Mouse (Mus musculus): ENCODE measurements at regions not wholly inside any gene's neighbourhood (a gene's known extent, or its start where the extent isn't known, plus 50 kb on each side); places are given as distances from the start of the nearest gene placed in this dataset.

DNA sequence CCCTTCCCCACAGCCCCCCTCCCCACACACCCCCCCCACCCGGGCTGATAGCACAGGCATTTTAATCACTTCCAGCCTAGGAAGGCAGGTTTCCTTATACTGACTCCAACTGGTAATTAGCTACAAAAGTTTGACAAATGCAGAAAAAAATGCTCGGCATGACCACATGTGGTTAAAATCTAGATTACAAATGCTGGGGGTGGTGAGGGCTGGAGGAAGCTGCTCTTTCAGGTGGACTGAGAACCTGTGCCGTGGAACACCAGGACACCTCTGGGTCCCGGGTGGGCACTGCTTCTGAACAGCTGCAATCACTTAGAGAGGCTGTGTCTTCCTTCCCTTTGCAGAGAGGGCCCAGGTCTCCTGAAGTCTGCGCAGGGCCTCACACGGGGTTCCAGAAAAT, 358.7 kb downstream of the Nuak1 start:
- WGBS, result 51% methylated on average over 6 of the region's 6 CpGs
- Histone ChIP-seq H3K4me1 (ENCODE audit: control insufficient read depth, insufficient read depth, low read length) (no peaks in the 10 kb centered on the region; the same call in 1 of the 2 replicates), H3K4me3 (replicated peaks; ENCODE audit: control insufficient read depth, low read depth, low read length) (no peak overlapping the region), H3K27ac (ENCODE audit: control insufficient read depth, insufficient read depth, low read depth, low read length, poor library complexity) (no peak overlapping the region)
- TF ChIP-seq CTCF (IDR thresholded peaks at IDR 0.05; ENCODE audit: control insufficient read depth, insufficient read depth, low read length), result no peak

DNA sequence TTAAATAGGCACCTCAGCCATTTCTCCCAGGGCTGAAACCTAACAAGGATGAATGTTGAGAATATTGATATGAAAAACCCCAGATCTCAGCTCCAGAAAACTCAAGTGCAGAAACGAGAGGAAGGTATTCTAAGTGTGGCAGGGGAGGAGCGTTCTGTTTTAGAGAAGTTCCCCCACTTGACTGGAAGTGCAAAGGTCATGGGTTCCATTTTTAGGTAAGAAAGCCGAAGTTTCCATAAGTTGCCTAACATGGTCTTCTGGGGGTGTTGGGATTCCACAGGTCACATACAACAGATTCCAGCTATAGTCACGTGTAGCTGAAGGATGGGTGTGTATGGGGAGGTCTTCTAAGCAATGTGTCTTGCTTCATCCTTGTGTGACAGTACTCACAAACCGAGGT, 352.9 kb downstream of the Nuak1 start:
- Histone ChIP-seq H3K4me1 (ENCODE audit: control insufficient read depth, insufficient read depth, low read length) (peaks cover 3% of the 10 kb centered on the region; the same call in 1 of the 2 replicates), H3K27ac (ENCODE audit: control insufficient read depth, insufficient read depth, low read depth, low read length, poor library complexity) (no peak overlapping the region), H3K4me3 (replicated peaks; ENCODE audit: control insufficient read depth, low read depth, low read length) (no peak overlapping the region)
- 37% methylated on average over 5 of the region's 5 CpGs for WGBS
- TF ChIP-seq POLR2A (IDR thresholded peaks at IDR 0.05; ENCODE audit: borderline replicate concordance, control insufficient read depth, low read depth, low read length) (no peak), CTCF (IDR thresholded peaks at IDR 0.05; ENCODE audit: control insufficient read depth, insufficient read depth, low read length) (no peak)

DNA sequence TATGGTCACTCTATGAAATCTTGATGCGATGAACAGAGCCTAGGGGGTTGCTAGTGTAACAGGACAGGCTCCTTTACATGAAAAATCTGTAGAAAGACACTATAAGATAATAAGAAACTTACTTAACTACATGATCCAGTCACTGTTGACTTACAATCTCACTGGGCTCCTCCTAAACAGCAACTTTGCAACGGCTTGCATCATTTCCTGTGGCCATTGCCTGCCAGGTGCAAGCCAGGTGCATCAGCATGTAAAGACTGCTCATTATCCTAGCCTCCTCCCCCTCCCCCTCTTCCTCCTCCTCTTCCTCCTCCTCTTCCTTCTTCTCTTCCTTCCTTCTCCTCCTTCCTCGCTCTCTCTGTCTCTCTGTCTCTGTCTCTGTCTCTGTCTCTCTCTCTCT, 352.5 kb downstream of the Nuak1 start:
- H3K4me3 ChIP-seq (replicated peaks; ENCODE audit: control insufficient read depth, low read depth, low read length), result no peak overlapping the region
- no peak overlapping the region for H3K27ac ChIP-seq (ENCODE audit: control insufficient read depth, insufficient read depth, low read depth, low read length, poor library complexity)
- H3K4me1 ChIP-seq (ENCODE audit: control insufficient read depth, insufficient read depth, low read length), result peaks cover 3% of the 10 kb centered on the region; the same call in 1 of the 2 replicates
- TF ChIP-seq POLR2A (IDR thresholded peaks at IDR 0.05; ENCODE audit: borderline replicate concordance, control insufficient read depth, low read depth, low read length) (no peak), CTCF (IDR thresholded peaks at IDR 0.05; ENCODE audit: control insufficient read depth, insufficient read depth, low read length) (no peak)
- 72% methylated on average over 3 of the region's 3 CpGs for WGBS

DNA sequence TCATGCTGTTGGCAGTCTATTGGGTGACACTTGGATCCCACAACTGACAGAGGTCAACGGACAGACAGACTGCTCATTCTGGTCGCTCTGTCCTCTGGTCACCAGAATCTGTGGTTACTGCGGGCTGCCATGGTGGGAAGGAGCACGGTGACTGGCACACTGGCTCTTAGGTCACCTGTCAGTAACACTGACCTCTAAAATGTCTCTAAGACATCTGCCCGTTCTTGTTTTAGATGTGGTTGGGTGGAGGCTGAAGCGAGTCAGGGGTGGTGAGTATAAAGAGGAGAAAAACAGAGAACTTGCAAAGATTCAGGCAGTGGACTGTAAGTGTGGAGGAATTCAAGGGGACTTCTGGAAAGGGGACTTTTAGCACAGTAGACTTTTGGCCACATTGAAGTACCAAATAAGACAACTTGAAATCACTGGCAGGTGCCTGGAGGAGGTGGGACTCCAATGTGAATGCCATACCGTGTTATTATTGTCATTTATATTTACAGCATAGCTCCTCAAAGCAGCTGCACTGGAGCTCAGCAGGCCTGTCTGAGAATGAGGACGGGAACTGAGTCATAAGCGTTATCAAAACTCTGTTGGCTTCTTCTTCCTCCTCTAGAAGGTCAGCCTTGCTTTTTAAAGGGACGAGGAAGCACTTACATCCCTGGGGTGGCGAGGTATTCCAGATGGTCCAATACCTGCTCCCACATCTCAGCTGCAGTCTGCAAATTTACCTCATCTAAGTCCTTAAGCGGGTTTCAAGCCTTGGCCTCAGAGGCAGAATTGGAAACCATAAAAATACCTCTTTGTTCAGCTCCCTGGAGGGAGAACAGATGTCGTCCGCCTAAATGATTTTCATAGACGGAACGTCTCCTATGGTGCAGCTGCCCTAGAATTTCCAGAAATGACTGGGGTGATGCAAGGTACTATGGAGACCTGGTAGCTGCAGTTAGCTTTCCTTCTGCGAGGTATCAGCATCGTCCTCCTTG, 351.3 kb downstream of the Nuak1 start:
- H3K4me3 ChIP-seq (replicated peaks; ENCODE audit: control insufficient read depth, low read depth, low read length), result no peak overlapping the region
- WGBS, result 76% methylated on average over 18 of the region's 18 CpGs
- no peak overlapping the region for H3K27ac ChIP-seq (ENCODE audit: control insufficient read depth, insufficient read depth, low read depth, low read length, poor library complexity)
- peaks cover 3% of the 10 kb centered on the region; the same call in 1 of the 2 replicates for H3K4me1 ChIP-seq (ENCODE audit: control insufficient read depth, insufficient read depth, low read length)
- TF ChIP-seq CTCF (IDR thresholded peaks at IDR 0.05; ENCODE audit: control insufficient read depth, insufficient read depth, low read length), result no peak
- no peak for TF ChIP-seq POLR2A (IDR thresholded peaks at IDR 0.05; ENCODE audit: borderline replicate concordance, control insufficient read depth, low read depth, low read length)

DNA sequence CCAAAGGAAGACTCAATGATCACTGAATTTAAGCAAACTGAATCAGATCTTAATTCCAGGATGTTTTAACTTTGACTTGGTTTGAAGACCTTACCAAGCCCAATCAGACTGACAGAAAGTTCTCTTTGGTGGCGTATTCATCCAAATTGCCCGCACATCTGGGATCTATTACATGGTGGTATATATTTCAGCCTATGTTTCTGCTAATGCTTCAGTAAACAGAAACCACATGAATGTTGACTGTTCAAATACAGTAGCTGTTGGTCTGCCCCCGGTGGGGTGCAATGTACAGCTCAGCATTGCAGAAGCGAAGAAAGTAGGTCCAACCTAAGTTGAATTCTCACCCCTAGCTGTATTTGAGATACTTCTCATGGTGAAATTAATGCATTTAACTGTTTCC, 346.5 kb downstream of the Nuak1 start:
- H3K4me1 ChIP-seq (ENCODE audit: control insufficient read depth, insufficient read depth, low read length), result no peaks in the 10 kb centered on the region
- WGBS, result 83% methylated on average over 4 of the region's 4 CpGs
- H3K4me3 ChIP-seq (replicated peaks; ENCODE audit: control insufficient read depth, low read depth, low read length), result no peak overlapping the region
- no peak for TF ChIP-seq CTCF (IDR thresholded peaks at IDR 0.05; ENCODE audit: control insufficient read depth, insufficient read depth, low read length)
- TF ChIP-seq POLR2A (IDR thresholded peaks at IDR 0.05; ENCODE audit: borderline replicate concordance, control insufficient read depth, low read depth, low read length), result no peak
- H3K27ac ChIP-seq (ENCODE audit: control insufficient read depth, insufficient read depth, low read depth, low read length, poor library complexity), result no peak overlapping the region

DNA sequence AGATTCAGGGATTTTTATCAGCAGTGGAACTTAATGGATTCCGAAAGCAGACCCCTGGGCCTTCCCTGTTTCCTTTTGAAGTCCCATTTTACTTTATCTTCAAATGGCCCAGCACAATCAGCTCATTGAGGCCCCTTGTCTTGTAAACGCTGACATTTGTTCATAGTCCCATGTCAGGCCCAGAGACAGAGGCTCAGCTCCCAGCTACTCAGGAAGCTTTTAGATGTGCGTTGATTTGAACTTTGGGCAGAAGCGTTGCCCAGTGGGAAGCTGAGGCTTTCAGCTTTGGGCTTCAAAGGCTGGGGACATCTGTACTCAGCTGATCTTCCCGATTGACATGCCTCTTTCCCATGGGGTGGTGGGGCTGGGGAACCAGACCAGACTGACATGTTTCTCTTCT, 343.2 kb downstream of the Nuak1 start:
- TF ChIP-seq POLR2A (IDR thresholded peaks at IDR 0.05; ENCODE audit: borderline replicate concordance, control insufficient read depth, low read depth, low read length) (no peak), CTCF (IDR thresholded peaks at IDR 0.05; ENCODE audit: control insufficient read depth, insufficient read depth, low read length) (no peak)
- WGBS, result 67% methylated on average over 5 of the region's 5 CpGs
- H3K4me1 ChIP-seq (ENCODE audit: control insufficient read depth, insufficient read depth, low read length), result no peaks in the 10 kb centered on the region
- no peak overlapping the region for H3K4me3 ChIP-seq (replicated peaks; ENCODE audit: control insufficient read depth, low read depth, low read length)
- no peak overlapping the region for H3K27ac ChIP-seq (ENCODE audit: control insufficient read depth, insufficient read depth, low read depth, low read length, poor library complexity)

DNA sequence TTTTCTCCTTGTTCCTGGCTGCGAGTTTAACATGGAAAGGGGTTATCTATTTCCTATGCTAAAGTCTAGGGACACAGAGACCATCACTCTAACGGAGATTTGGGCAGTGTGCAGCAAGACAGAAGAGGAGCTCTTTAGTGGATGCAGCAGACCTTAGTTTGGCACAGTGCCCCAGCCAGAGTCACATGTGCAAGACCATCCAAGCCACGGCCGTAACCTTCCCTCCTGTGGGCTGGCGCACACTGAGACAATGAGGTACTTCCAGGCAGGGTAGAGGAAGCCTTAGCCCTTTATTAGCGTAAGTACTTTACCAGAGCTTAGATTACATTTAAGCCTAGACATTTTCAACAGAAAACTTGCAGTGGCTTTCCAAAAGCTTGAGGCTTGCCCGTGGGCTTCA, 336.4 kb downstream of the Nuak1 start:
- no peak for TF ChIP-seq CTCF (IDR thresholded peaks at IDR 0.05; ENCODE audit: control insufficient read depth, insufficient read depth, low read length)
- TF ChIP-seq POLR2A (IDR thresholded peaks at IDR 0.05; ENCODE audit: borderline replicate concordance, control insufficient read depth, low read depth, low read length), result no peak
- no peak overlapping the region for H3K4me3 ChIP-seq (replicated peaks; ENCODE audit: control insufficient read depth, low read depth, low read length)
- no peak overlapping the region for H3K27ac ChIP-seq (ENCODE audit: control insufficient read depth, insufficient read depth, low read depth, low read length, poor library complexity)
- no peaks in the 10 kb centered on the region for H3K4me1 ChIP-seq (ENCODE audit: control insufficient read depth, insufficient read depth, low read length)
- WGBS, result 61% methylated on average over 7 of the region's 7 CpGs

DNA sequence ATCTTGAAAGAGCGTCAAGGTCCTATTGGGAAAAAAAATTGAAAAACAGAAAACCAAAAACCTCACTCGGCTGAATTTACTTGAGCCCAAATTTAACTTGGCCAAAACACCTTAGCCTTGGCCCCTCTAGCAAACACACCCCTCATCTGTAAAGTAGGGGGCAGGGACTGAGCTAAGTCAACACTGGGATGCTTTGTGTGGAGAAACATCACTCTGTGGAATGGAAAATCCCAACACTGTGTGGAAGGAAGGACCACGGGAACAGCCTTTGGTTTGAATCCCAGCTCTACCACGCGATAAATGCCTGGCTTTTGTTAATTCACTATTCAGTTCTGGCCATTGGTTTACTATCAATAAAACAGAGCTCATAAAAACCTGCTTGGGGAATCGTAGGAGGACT, 335.8 kb downstream of the Nuak1 start:
- Histone ChIP-seq H3K4me3 (replicated peaks; ENCODE audit: control insufficient read depth, low read depth, low read length) (no peak overlapping the region), H3K27ac (ENCODE audit: control insufficient read depth, insufficient read depth, low read depth, low read length, poor library complexity) (no peak overlapping the region), H3K4me1 (ENCODE audit: control insufficient read depth, insufficient read depth, low read length) (no peaks in the 10 kb centered on the region)
- TF ChIP-seq POLR2A (IDR thresholded peaks at IDR 0.05; ENCODE audit: borderline replicate concordance, control insufficient read depth, low read depth, low read length), result no peak
- TF ChIP-seq CTCF (IDR thresholded peaks at IDR 0.05; ENCODE audit: control insufficient read depth, insufficient read depth, low read length), result no peak
- WGBS, result 85% methylated on average over 6 of the region's 6 CpGs

Data from bone marrow, adult 2 months (tissue).